Mouse (Mus musculus) E14TG2a.4 (cell line): ENCODE data around the gene Chrnb2.

Experiments
- CTCF ChIP-seq: conservative IDR thresholded peaks from 2 replicates; pipeline ENCODE4 v1.5.1; 2014; ENCODE audit warnings: low read length
- NANOG ChIP-seq: IDR thresholded peaks from 2 replicates; pipeline ENCODE4 v1.6.1; 2014; ENCODE audit warnings: borderline replicate concordance, low read length, mixed read lengths

- TF ChIP-seq NANOG (no peak), CTCF (no peak)
These were observed 48.5 kb downstream of the Chrnb2 start for GRCm38 (mm10) chr3:89715967-89716256.
